Mouse (Mus musculus) right cerebral cortex, postnatal 14 days (tissue): ENCODE results near the gene Defb45.

Experiments
- DNase-seq: peaks from one replicate; pipeline ENCODE4 v3.0.0; 2022

Defb45 gene

DNA sequence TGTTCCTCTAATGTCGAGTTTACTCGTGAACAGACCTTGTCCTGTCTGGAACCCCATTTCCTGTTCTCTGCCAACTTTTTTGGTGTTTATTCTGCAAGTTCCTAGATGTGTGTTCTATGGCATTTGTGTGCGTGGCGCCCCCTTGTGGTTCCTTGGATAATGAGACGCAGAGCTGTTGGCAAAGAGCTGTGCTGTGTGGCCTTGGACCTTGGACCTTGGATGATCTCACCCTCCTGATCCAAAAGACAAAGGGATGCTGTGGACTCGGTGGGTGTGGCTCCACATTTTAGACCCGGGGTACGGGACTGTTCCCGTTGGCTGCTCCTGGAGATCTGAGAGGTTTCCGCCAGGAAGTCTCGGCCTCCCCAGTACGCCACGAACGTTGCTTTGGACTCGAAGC is 4.9 kb upstream of the Defb45 start, which contains the start of gene Defb36:
TSS of gene Defb36 (plus strand) at position 271 of the 400 bp plus-strand sequence.
- DNase-seq = peak; percentile 27

DNA sequence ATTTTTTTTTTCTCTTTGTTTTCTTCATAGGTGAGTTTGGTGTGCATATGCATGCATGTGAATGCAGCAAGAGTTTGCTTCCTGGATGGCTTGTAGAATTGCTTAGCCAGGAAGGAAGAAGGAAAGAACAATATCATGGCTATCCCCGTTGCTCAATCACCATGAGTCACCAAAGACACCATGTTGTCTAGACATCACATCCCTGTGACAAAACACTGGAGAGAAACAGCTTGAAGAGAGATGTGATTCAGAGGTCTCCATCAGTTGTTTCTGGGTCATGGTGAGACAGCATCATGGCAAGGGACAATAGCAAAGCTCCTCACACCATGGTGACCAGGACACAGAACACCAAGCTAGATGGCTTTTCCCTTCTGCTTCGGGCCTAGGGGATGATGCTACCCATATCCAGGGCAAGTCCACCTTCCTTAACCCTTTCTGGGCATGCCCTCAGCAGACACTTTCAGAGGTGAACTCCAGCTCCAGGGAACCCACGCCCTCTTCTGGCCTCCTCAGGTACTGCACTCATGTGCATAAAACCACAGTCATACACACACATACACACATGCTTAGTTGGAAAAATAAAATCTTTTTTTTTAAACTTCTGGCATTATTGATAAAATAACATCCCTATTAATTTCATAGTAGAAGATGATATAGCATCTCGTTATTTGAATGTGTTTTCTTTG is 2.2 kb upstream of the Defb45 start:
- DNase-seq = no peak

DNA sequence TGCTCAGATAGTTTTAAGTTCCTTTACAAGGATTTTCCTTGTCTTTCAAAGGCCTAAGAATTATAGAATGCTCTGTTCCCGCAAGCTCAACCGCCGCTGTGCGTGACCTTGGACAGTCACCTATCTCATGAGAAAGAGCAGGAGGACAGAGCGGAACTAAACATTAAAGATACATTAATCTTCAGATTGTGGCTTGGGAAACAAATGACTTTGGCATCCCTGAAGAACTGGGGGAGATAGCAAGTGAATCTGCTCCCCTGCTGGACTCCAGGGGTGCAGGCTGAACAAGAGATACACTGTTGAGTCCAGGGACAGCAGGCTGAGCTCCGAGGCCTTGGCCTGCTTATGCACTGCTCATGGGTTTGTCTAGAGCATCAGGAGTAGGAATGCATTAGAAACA is 877 bp upstream of the Defb45 start:
- no peak for DNase-seq

GRCm38 (mm10) chr2:152589021-152589420 is 10.2 kb downstream of the Defb45 start:
- DNase-seq = no peak

GRCm38 (mm10) chr2:152588450-152588849 is 10.7 kb downstream of the Defb45 start:
- DNase-seq = no peak

DNA sequence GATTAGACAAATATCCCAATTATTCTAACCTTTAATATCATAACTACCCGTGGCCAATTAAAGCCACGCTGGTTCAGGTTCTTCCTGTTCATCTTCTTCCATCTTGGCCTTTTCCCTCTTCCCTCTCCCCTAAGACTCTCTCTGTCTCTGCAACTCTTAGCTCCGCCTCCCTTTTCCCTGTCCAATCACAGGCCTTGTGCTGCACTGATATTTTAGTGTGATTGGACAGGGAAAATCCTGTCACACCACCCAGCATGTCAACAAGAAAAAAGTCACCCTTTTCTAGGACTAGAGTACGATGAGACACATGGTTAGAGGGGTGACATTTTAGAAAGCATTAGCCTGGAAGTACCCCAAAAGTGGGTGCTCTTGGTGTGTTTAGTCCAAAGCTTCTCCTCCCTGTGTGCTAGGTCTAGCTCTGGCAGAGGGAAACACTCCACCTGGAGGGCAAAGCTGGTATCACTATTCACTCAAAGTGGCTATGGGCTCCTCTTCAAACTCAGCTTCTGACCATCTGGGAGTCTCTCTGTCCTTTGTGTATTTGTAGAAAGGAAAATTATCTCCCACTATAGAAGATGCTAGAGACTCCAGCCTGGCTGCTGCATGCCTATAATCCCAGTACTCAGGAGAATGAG is 12.2 kb downstream of the Defb45 start:
- no peak for DNase-seq

DNA sequence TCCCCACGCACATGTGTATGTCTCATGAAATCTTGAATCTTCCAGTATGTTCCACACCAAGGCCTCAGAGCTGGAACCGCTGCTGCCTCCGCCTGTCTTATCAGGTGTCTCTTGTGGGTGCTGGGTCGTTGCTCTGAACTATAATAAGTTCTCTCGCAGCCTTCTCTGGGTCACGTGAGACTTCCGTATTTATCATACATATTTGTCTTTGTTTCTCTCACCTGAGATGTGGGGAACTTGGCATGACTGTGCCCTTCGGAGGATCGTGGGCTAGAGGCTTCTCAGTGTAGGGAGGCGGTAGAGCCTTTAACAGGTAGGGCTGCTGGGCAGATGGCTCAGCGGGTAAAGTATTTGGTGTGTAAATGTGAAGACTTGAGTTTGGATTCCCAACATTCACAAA is 18.6 kb downstream of the Defb45 start:
- no peak for DNase-seq

GRCm38 (mm10) chr2:152580107-152580506 is 19.1 kb downstream of the Defb45 start, which contains the start of gene Defb19:
Gene Defb19, minus strand, starts transcription at chr2:152580312.
- DNase-seq = no peak

- no peak for DNase-seq
These were observed 25.7 kb downstream of the Defb45 start for GRCm38 (mm10) chr2:152573484-152573883.

- no peak for DNase-seq
These were observed 26.9 kb downstream of the Defb45 start, which contains the start of gene Defb21 for GRCm38 (mm10) chr2:152572114-152572794. Gene Defb21, plus strand, starts transcription at chr2:152572744.

DNA sequence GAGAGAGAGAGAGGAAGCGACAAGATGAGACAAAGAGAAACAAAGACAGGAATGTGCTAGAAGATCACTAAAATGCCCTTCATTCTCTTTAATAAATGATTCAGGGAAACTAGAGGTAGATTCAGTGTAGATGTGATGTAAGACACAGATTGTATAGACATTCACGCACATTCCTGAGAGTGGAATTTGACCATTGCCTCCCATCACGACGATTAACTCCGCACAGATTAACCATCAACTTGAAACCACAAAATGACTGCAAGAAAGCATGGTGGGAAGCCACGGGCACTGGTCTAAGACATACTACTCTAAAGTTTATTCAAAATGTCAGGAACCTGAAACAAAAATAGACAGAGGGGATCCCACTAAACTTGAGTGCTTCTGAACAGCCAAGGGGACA is 28.9 kb downstream of the Defb45 start:
- no peak for DNase-seq

DNA sequence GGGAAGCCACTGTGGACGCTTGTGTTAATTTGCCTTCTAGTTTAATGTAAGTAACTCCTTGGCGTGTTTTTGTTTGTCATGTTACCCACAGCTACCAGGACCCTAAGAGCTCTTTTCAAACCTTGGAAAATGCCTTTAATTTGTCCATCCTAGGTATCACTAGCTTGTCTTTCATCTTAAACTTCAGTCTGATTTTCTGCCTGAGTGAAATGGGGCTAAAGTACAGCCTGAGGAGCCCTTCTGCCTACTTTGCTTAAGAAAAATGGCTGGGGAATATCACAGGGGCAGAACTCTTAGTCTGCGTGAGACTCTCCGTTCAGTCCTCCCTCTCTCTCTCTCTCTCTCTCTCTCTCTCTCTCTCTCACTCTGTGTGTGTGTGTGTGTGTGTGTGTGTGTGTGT is 29.3 kb downstream of the Defb45 start:
- no peak for DNase-seq

DNA sequence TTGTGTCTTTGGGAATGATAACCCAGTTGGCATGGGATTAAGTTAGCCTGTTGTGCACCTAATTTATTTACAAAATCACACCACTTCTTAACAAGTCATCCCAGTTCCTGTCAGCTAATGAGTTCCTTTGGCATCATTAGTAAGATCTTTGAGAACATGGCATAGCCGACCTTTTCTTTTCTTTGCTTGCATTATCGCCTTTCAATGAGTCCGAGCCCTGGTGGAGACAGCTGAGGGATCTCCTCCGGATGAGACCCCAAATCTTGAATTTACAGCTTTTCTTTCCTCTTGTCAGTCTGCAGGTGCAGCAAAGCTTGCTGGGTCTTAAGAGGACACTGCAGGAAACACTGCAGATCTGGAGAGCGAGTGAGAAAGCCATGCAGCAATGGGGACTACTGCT is 30.2 kb downstream of the Defb45 start, which contains the start of gene Gm17416:
TSS of gene Gm17416 (plus strand) at position 301 of the 400 bp plus-strand sequence.
- no peak for DNase-seq

DNA sequence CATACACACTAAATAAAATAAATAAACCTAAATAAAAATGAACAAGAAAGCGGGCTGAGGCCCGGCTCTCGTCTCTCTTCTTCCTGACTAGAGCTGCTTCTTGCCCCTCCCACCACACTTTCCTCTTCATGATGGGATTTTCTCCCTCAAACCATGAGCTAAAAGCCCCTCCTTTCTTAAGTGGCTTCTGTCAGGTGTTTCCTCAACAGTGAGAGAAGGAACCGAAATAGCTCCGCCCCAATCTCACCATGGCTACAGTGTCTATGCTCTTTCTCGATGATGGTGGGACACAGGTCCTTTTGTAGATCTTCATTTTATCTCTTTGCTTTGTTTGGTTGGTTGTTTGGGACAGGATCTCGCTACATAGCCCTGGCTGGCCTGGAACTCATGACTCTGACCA is 42.5 kb downstream of the Defb45 start:
- DNase-seq = no peak

DNA sequence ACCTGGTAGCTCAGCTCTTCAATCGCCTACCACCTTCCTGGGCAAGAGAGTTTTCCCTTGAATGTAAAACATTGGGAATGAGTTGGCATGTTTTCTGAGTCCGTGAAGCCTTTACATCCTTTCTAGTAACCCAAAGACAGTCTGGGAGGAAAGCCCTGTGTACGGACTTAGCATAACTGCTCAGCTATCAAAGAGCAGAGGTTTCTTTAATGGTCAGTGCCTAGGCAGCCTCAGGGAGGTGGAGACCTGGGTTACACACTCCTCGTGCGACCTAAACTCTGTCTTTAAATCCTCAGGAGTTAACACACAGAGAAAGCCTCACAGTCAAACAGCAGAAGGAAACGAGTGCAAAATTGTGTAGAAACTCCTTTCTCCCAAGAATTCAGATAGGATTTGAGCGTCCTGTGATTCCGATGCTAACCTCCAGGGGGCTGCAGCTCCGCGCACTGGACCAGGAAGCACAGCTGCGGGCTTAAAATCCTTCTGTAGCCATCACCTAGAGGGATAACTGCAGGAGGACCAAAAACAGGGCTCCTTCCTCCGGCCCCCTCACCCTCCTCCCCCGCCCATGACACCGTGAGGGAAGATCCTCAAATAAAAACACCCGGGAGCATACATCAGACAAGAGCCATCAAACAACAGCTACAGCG is 45.3 kb downstream of the Defb45 start:
- DNase-seq = peak; percentile 76

DNA sequence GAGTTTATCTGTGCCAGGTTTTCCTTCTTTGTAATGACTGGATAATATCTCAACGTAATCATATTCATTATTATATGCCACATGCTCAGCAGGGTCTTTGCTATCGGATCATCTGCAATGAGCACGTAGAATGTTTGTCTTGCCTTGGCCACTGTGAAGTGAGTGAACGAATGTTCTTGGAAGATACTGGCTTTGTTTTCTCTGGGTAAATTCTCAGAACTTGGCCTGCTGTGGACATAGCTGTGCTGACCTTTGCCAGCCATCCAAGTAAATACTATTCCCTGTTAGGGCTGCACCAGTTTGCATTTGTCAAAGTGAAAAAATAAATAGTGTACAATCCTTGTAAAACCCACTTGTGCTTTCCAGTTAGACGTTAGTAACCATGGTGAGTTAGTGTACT is 51.1 kb downstream of the Defb45 start:
- no peak for DNase-seq

- peak; percentile 54 for DNase-seq
These were observed 54.5 kb downstream of the Defb45 start for GRCm38 (mm10) chr2:152544691-152545090.

DNA sequence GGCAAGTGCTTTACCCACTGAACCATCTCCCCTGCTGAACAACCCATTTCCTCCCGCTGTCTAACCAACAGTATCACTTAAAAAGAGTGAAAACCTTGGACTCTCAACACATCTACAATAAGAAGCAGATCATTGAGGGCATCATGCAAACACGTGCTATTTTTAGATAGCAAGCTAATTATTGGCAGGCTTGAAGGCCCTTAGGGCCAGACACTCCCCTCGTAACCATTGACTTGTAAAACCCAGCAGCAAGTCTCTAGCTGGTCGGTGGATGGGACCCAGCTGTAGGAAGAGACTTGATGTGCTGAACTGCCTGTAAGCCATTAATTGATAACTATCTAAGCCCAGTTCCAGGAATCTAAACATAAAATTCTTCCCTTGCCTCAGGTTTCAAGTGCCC is 55.7 kb downstream of the Defb45 start:
- no peak for DNase-seq
